Mouse (Mus musculus): ENCODE results near the gene Ehbp1l1.

GRCm38 (mm10) chr19:5668372-5668771, 57.7 kb downstream of the Ehbp1l1 start:
- TF ChIP-seq POLR2A (IDR thresholded peaks at IDR 0.05; ENCODE audit: control insufficient read depth, low read depth, low read length) (no peak), CTCF (IDR thresholded peaks at IDR 0.05; ENCODE audit: control insufficient read depth, insufficient read depth, insufficient replicate concordance, low read depth, low read length) (no peak)
